Mouse (Mus musculus): ENCODE results near the gene Herc1. TPM values are rescaled to one million over a fixed set of nuclear protein-coding genes. Genes with fewer than 3 reads are reported as not detected.

The Herc1 gene
- polyA plus RNA-seq, 1 experiment from 2014 or later = 18.5 TPM

- WGBS = 88% methylated on average over 3 of the region's 3 CpGs
- H3K27ac ChIP-seq (ENCODE audit: low read length) = no peak overlapping the region
- no peaks in the 10 kb centered on the region for H3K27me3 ChIP-seq (ENCODE audit: insufficient read depth, low read length)
- H3K4me2 ChIP-seq (replicated peaks; ENCODE audit: low read depth, low read length) = no peak overlapping the region
- H3K9me3 ChIP-seq (ENCODE audit: low read length) = no peaks in the 10 kb centered on the region
- no peak overlapping the region for H3K4me3 ChIP-seq (ENCODE audit: low read length)
- no peak overlapping the region for H3K9ac ChIP-seq (replicated peaks; ENCODE audit: low read length)
- H3K4me1 ChIP-seq (ENCODE audit: insufficient read depth, low read length) = no peaks in the 10 kb centered on the region
- no peak for ATAC-seq (ENCODE audit: low FRiP score, low TSS enrichment)
- no peaks in the 10 kb centered on the region for H3K36me3 ChIP-seq (ENCODE audit: insufficient read depth, low read length)
These were observed 9.7 kb upstream of the Herc1 start for GRCm38 (mm10) chr9:66340394-66341094.

- H3K9me3 ChIP-seq (ENCODE audit: low read length) = no peaks in the 10 kb centered on the region
- H3K27ac ChIP-seq (ENCODE audit: low read length) = no peak overlapping the region
- no peak for ATAC-seq (ENCODE audit: low FRiP score, low TSS enrichment)
- H3K36me3 ChIP-seq (ENCODE audit: insufficient read depth, low read length) = no peaks in the 10 kb centered on the region
- H3K4me1 ChIP-seq (ENCODE audit: insufficient read depth, low read length) = peaks cover 11% of the 10 kb centered on the region; the same call in 1 of the 2 replicates
- 84% methylated on average over 7 of the region's 7 CpGs for WGBS
- H3K27me3 ChIP-seq (ENCODE audit: insufficient read depth, low read length) = no peaks in the 10 kb centered on the region
- no peak overlapping the region for H3K9ac ChIP-seq (replicated peaks; ENCODE audit: low read length)
- no peak overlapping the region for H3K4me3 ChIP-seq (ENCODE audit: low read length)
- no peak overlapping the region for H3K4me2 ChIP-seq (replicated peaks; ENCODE audit: low read depth, low read length)
These were observed 2.7 kb upstream of the Herc1 start for GRCm38 (mm10) chr9:66347405-66348035.

- peak overlapping the region; percentile 97 for H3K9ac ChIP-seq (replicated peaks; ENCODE audit: low read length)
- peak overlapping the region; percentile 91 for H3K4me2 ChIP-seq (replicated peaks; ENCODE audit: low read depth, low read length)
- peaks cover 11% of the 10 kb centered on the region; the same call in 1 of the 2 replicates for H3K4me1 ChIP-seq (ENCODE audit: insufficient read depth, low read length)
- H3K4me3 ChIP-seq (ENCODE audit: low read length) = peak overlapping the region; percentile 99
- no peak overlapping the region for H3K27ac ChIP-seq (ENCODE audit: low read length)
- H3K27me3 ChIP-seq (ENCODE audit: insufficient read depth, low read length) = no peaks in the 10 kb centered on the region
- peak; percentile 33; the same call in 1 of the 2 replicates for ATAC-seq (ENCODE audit: low FRiP score, low TSS enrichment)
- whole genome bisulfite sequencing = 40% methylated on average over 8 of the region's 8 CpGs
- H3K9me3 ChIP-seq (ENCODE audit: low read length) = no peaks in the 10 kb centered on the region
- H3K36me3 ChIP-seq (ENCODE audit: insufficient read depth, low read length) = no peaks in the 10 kb centered on the region
These were observed 948 bp upstream of the Herc1 start for GRCm38 (mm10) chr9:66349144-66349859.

- peak overlapping the region; percentile 97 for H3K9ac ChIP-seq (replicated peaks; ENCODE audit: low read length)
- ATAC-seq (ENCODE audit: low FRiP score, low TSS enrichment) = peak; percentile 73
These were observed 659 bp downstream of the Herc1 start for GRCm38 (mm10) chr9:66350788-66351430.

GRCm38 (mm10) chr9:66352704-66353103 is 2.5 kb downstream of the Herc1 start:
- Histone ChIP-seq H3K4me3 (ENCODE audit: low read length) (no peak overlapping the region), H3K9me3 (ENCODE audit: low read length) (no peaks in the 10 kb centered on the region), H3K4me2 (replicated peaks; ENCODE audit: low read depth, low read length) (no peak overlapping the region), H3K27ac (ENCODE audit: low read length) (no peak overlapping the region), H3K27me3 (ENCODE audit: insufficient read depth, low read length) (no peaks in the 10 kb centered on the region), H3K36me3 (ENCODE audit: insufficient read depth, low read length) (no peaks in the 10 kb centered on the region), H3K4me1 (ENCODE audit: insufficient read depth, low read length) (peaks cover 11% of the 10 kb centered on the region; the same call in 1 of the 2 replicates), H3K9ac (replicated peaks; ENCODE audit: low read length) (no peak overlapping the region)
- ATAC-seq (ENCODE audit: low FRiP score, low TSS enrichment) = no peak
- 66% methylated on average over 2 of the region's 2 CpGs for WGBS

More at GRCm38 (mm10) chr9:66350788-66351430, 659 bp downstream of the Herc1 start:
- Histone ChIP-seq H3K4me2 (replicated peaks; ENCODE audit: low read depth, low read length) (peak overlapping the region; percentile 91), H3K4me3 (ENCODE audit: low read length) (peak overlapping the region; percentile 99), H3K27me3 (ENCODE audit: insufficient read depth, low read length) (no peaks in the 10 kb centered on the region), H3K36me3 (ENCODE audit: insufficient read depth, low read length) (no peaks in the 10 kb centered on the region), H3K27ac (ENCODE audit: low read length) (peak overlapping the region; percentile 97), H3K9me3 (ENCODE audit: low read length) (no peaks in the 10 kb centered on the region), H3K4me1 (ENCODE audit: insufficient read depth, low read length) (peaks cover 11% of the 10 kb centered on the region; the same call in 1 of the 2 replicates)
- WGBS = under 1% methylated on average over 32 of the region's 32 CpGs

- H3K4me3 ChIP-seq (ENCODE audit: low read length) = no peak overlapping the region
- H3K27me3 ChIP-seq (ENCODE audit: insufficient read depth, low read length) = no peaks in the 10 kb centered on the region
- H3K36me3 ChIP-seq (ENCODE audit: insufficient read depth, low read length) = no peaks in the 10 kb centered on the region
- ATAC-seq (ENCODE audit: low FRiP score, low TSS enrichment) = no peak
- H3K9me3 ChIP-seq (ENCODE audit: low read length) = no peaks in the 10 kb centered on the region
- WGBS = 90% methylated on average over 4 of the region's 4 CpGs
- H3K27ac ChIP-seq (ENCODE audit: low read length) = no peak overlapping the region
- H3K9ac ChIP-seq (replicated peaks; ENCODE audit: low read length) = no peak overlapping the region
- H3K4me1 ChIP-seq (ENCODE audit: insufficient read depth, low read length) = no peaks in the 10 kb centered on the region
- no peak overlapping the region for H3K4me2 ChIP-seq (replicated peaks; ENCODE audit: low read depth, low read length)
These were observed 8.9 kb downstream of the Herc1 start for GRCm38 (mm10) chr9:66359135-66359534.

GRCm38 (mm10) chr9:66360143-66360690 is 10.0 kb downstream of the Herc1 start:
- H3K27ac ChIP-seq (ENCODE audit: low read length) = no peak overlapping the region
- no peaks in the 10 kb centered on the region for H3K9me3 ChIP-seq (ENCODE audit: low read length)
- no peak overlapping the region for H3K4me3 ChIP-seq (ENCODE audit: low read length)
- WGBS = 85% methylated on average over 14 of the region's 14 CpGs
- H3K36me3 ChIP-seq (ENCODE audit: insufficient read depth, low read length) = no peaks in the 10 kb centered on the region
- H3K4me1 ChIP-seq (ENCODE audit: insufficient read depth, low read length) = no peaks in the 10 kb centered on the region
- no peak for ATAC-seq (ENCODE audit: low FRiP score, low TSS enrichment)
- H3K4me2 ChIP-seq (replicated peaks; ENCODE audit: low read depth, low read length) = no peak overlapping the region
- no peak overlapping the region for H3K9ac ChIP-seq (replicated peaks; ENCODE audit: low read length)
- no peaks in the 10 kb centered on the region for H3K27me3 ChIP-seq (ENCODE audit: insufficient read depth, low read length)

GRCm38 (mm10) chr9:66368890-66369433 is 18.7 kb downstream of the Herc1 start:
- no peaks in the 10 kb centered on the region for H3K9me3 ChIP-seq (ENCODE audit: low read length)
- no peak overlapping the region for H3K4me2 ChIP-seq (replicated peaks; ENCODE audit: low read depth, low read length)
- no peaks in the 10 kb centered on the region for H3K4me1 ChIP-seq (ENCODE audit: insufficient read depth, low read length)
- no peak overlapping the region for H3K9ac ChIP-seq (replicated peaks; ENCODE audit: low read length)
- no peak overlapping the region for H3K27ac ChIP-seq (ENCODE audit: low read length)
- no peak overlapping the region for H3K4me3 ChIP-seq (ENCODE audit: low read length)
- no peak for ATAC-seq (ENCODE audit: low FRiP score, low TSS enrichment)
- 49% methylated on average over 4 of the region's 4 CpGs for WGBS
- H3K27me3 ChIP-seq (ENCODE audit: insufficient read depth, low read length) = no peaks in the 10 kb centered on the region
- H3K36me3 ChIP-seq (ENCODE audit: insufficient read depth, low read length) = peaks cover 15% of the 10 kb centered on the region

- ATAC-seq (ENCODE audit: low FRiP score, low TSS enrichment) = no peak
- 86% methylated on average over 3 of the region's 3 CpGs for WGBS
- no peaks in the 10 kb centered on the region for H3K9me3 ChIP-seq (ENCODE audit: low read length)
- H3K4me3 ChIP-seq (ENCODE audit: low read length) = no peak overlapping the region
- no peaks in the 10 kb centered on the region for H3K4me1 ChIP-seq (ENCODE audit: insufficient read depth, low read length)
- no peaks in the 10 kb centered on the region for H3K27me3 ChIP-seq (ENCODE audit: insufficient read depth, low read length)
- H3K27ac ChIP-seq (ENCODE audit: low read length) = no peak overlapping the region
- H3K4me2 ChIP-seq (replicated peaks; ENCODE audit: low read depth, low read length) = no peak overlapping the region
- no peak overlapping the region for H3K9ac ChIP-seq (replicated peaks; ENCODE audit: low read length)
- peaks cover 15% of the 10 kb centered on the region for H3K36me3 ChIP-seq (ENCODE audit: insufficient read depth, low read length)
These were observed 20.1 kb downstream of the Herc1 start for GRCm38 (mm10) chr9:66370334-66370733.

Measured in kidney, embryonic 16.5 days (tissue).